Mouse (Mus musculus): ENCODE data around the gene Inafm2. TPM values are rescaled to one million over a fixed set of nuclear protein-coding genes. Genes with fewer than 3 reads are reported as not detected.
A peak's percentile ranks its signal among the peaks of the same experiment; 100 is the strongest.

Inafm2 gene
- total RNA-seq, 2 experiments from 2014 or later, result 48.7 to 49.6 TPM

DNA sequence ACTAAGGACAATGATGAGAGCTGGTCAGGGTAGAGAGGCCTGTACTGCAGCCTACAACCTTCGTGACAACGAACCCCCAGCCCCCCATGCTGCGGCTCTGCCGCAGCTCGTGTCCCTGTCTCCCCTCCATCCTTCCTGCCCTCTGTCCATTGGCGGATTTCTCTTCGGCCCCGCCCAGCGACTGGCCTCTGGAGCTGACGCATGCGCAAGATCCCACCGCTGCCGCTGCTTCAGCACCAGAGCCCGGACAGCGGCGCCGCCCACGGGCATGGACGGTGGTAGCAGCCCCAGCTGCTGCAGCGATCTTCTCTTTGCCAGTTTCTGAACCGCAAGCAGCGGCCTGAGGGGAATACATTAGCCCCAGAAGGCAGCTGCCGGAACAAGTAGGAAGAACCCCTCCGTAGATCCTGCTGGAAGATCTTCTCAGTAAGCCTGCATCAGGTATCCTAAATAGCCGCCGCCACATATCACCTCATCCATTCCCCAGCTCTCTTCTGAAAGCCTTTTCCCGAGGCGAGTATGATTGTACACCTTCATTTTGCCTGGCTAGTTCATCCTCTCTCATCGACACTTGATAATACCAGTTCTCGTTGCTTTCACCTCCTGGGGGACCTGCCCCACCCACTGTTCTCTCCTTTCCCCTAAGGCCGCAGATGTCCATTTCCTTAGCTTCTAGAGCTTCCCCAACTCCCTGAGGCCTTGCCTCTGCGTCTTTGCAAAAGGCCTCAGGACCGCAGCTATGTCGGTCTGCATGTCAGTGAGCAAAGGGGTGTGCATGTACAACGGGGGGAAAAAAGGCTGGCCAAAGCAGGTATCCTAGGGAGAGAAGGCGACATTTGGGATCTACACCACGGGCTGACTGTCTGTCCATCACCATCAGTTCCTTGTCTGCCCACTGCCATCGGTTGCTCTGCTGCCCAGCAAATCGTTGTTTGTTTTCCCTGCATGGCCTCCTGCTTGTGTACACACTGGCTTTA lies 34.2 kb downstream of the Inafm2 start, which contains the start of gene Disp2:
Gene Disp2 (plus strand): TSS at position 216 of the 977 bp plus-strand sequence.
- DNase-seq (ENCODE audit: low spot score in 2 of 2), result peak; percentile 97 to 98

DNA sequence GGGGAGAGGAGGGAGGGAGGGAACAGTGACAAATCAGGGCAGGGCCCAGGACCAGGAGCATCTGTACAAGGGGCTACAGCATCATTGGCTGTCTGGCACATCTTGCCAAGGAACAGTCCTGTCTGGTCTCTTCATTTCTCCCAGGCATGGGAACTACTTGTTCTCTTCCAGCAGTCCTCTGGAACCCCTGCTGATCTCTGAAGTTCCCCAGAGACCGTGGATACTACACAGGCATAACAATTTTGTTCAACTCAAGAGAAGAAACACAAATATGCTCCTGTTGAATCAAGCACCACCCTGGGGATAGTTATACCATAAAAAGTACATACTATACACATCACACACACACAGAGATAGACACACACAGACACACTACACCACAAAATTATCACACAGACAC lies 35.6 kb downstream of the Inafm2 start:
- DNase-seq (ENCODE audit: low spot score in 2 of 2), result no peak

DNA sequence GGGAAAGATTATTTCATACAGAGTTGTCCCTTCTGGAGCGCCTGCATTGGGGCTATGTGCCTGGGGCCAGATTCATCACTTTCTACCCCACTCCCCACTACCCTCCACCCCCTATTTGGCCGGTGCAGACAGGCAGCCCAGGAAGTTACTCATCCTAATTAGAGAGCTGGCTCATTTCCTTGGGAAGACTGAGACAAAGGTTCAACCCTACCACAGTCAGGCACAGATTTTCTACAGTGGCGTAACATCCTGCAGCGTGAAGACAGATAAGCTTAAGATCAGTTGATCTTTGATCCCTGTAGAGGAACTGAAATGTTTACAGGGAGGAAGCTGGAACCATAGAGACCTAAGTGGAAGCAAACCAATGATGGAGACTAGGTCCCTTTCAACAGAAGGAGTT lies 36.7 kb downstream of the Inafm2 start:
- DNase-seq (ENCODE audit: low spot score in 2 of 2), result no peak

DNA sequence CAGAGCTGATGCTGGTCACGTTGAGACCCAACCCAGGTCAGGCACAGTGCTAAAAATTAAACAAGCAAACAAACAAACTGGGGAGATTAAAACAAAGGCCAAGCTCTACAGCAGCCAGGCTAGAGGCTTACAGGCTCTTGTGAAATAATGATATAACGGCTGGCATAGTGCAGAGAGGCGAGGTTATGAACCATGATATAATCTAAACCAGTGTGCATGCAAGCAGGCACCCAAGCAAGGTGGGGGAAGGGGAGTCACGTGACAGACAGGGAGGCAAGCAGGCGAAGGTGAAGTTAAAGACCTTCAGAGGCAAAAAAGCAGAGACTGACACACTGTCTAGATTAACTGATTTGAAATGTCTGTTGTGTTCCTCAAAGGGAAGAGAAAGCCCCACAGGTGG lies 37.5 kb downstream of the Inafm2 start:
- DNase-seq (ENCODE audit: low spot score in 2 of 2), result no peak

DNA sequence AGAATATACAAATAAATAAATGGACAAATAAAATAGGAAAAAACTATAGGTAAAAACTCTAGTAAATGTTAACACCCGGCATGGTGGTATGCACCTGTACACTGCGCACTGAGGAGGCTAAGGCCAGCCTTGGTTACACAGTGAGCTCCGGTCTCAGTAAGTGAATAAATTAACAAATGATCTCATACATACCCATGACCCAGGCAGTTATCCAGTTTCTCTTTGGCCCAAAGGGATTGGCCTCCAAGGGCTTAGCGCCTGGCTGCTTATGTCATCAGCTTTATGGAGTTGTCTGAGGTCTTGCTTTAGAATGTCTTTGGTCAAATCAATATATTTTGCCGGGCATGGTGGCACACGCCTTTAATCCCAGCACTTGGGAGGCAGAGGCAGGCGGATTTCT lies 38.1 kb downstream of the Inafm2 start:
- no peak for DNase-seq (ENCODE audit: low spot score in 2 of 2)

DNA sequence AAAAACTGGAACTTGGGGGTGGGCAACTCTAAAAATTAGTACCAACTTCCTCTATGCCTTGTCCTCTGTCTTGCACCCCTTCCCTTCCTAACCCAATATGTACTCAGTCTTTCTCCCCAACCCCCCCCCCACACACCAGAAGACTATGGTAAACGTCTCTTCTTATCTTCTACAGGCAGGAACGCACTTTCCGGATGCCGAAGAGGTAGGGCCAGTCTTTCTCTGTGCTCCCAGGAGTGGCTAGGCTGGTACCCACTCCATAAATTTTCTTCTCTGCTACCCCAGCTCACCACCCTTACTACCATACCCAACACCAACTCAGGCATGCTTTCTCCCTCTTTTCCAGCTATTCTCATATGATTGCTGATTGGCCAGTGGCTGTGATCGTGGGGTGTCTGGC lies 41.0 kb downstream of the Inafm2 start:
- DNase-seq (ENCODE audit: low spot score in 2 of 2), result no peak

DNA sequence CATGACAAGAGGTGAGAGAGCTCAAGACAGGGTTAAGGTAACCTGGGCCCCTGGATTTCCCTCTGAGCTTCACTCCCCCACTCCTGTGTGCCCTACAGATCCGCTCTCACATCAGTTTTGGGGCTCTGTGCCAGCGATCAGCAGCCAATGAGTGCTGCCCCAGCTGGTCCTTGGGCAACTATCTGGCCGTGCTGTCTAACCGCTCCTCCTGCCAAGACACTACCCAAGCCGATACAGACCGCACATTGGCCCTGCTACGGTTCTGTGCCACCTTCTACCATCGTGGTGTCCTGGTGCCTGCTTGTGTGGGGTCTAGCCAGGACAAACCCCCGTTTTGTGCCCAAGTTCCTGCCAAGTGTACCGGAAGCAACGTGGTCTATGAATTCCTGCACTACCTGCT lies 43.9 kb downstream of the Inafm2 start:
- DNase-seq (ENCODE audit: low spot score in 2 of 2), result no peak

DNA sequence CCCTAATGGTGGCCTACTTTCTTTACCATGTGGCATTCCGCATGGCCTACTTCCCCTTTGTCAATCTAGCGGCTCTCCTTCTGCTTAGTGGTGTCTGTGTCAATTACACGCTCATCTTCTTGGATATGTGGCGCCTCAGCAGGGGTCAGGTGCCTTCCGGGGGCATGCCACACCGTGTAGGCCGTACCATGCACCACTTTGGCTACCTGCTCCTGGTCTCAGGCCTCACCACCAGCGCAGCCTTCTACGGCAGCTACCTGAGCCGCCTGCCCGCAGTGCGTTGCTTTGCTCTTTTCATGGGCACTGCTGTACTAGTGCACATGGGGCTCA lies 44.6 kb downstream of the Inafm2 start:
- no peak for DNase-seq (ENCODE audit: low spot score in 2 of 2)

DNA sequence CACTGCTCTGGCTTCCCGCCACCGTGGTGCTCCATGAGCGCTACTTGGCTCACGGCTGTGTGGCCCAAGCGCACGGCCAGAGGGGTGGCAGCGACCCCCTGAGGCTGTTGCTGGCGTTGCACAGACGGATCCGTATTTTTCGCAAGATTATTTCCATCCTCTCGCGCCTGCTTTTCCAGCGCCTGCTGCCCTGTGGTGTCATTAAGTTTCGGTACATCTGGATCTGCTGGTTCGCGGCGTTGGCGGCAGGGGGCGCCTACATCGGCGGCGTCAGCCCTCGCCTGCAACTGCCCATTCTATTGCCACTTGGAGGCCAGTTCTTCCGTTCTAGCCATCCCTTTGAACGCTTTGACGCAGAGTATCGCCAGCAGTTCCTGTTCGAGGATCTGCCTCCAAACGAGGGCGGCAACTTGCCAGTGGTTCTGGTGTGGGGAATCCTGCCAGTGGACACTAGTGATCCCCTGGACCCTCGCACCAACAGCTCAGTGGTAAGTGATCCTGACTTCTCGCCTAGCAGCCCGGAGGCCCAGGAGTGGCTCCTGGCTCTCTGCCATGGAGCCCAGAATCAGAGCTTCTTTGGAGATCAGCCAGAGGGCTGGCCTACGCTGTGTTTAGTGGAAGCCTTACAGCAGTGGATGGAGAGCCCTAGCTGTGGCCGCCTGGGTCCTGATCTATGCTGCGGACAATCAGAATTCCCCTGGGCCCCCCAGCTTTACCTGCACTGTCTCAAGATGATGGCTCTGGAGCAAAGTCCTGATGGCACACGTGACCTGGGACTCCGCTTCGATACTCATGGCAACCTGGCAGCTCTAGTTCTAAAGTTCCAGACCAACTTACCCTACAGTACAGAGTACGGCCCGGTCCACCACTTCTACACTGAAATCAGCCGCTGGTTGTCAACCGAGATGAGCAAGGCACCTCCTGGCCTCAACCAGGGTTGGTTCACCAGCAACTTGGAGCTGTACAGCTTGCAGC lies 45.3 kb downstream of the Inafm2 start:
- DNase-seq (ENCODE audit: low spot score in 2 of 2), result peak; percentile 39 to 55

DNA sequence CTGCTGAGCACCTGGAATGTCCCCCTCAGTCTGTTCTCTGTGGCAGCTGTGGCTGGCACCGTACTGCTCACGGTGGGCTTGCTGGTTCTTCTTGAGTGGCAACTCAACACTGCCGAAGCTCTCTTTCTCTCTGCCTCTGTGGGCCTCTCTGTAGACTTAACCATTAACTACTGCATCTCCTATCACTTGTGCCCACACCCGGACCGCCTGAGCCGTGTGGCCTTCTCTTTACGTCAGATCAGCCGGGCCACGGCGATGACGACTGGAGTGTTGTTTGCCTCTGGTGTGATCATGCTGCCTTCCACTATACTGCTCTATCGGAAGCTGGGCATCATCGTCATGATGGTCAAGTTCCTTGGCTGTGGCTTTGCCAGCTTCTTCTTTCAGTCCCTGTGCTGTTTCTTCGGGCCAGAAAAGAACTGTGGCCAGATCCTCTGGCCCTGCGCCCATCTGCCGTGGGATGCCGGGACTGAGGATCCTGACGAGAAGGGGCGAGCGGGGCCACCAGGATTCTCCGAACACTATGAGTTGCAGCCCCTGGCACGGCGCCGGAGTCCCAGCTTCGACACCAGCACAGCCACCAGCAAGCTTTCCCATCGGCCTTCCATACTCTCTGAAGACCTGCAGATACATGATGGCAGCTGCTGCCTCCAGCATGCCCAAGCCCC lies 46.2 kb downstream of the Inafm2 start:
- DNase-seq (ENCODE audit: low spot score in 2 of 2), result no peak

DNA sequence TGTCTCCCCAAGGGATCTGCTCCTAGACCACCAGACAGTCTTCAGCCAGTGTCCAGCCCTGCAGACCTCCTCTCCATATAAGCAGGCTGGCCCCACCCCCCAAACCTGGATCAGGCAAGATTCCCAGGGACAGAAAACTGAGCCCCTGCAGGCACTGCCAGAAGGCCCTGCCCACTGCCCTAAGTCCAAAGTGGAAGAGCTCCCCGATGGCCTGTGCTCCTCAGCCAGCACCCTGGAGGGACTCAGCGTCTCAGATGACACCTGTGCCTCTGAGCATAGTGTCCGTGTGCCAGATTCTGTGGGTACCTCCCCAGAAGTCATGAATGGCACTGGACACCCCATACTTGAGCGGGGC lies 46.7 kb downstream of the Inafm2 start:
- DNase-seq (ENCODE audit: low spot score in 2 of 2), result no peak

DNA sequence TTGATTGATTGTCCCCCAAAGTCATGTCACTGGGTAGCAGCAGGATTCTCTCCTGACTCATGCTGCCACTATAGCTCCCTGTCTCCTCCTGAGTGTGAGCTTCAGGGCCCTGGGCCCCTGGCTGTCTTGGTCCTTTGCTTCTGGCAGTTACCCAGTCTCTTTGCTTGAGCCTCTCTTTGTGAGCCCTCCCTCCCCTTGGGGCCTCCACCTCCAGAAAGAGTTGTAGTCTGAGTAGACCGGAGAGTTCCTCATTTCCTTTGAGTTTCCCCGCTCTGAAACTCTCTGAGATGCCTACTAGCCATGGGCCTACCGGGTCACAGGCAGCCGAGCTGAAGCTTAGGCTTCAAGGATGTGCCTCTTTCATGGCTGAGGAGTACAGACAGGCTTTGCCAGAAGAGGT lies 48.1 kb downstream of the Inafm2 start:
- DNase-seq (ENCODE audit: low spot score in 2 of 2), result no peak

Other genes starting within 250 kb of the Inafm2 start
- gene Bmf, start 196.1 kb upstream of the Inafm2 start, total RNA-seq (2021), result 1 to 10 TPM; 1.8 TPM
- gene Bub1b, start 147.5 kb upstream of the Inafm2 start, total RNA-seq (2021), result 1 to 10 TPM; 1.0 to 1.1 TPM
- gene Pak6, start 82.5 kb upstream of the Inafm2 start, total RNA-seq (2021), result 10 to 100 TPM; 79.7 to 86.4 TPM
- gene Ankrd63, start 41.8 kb upstream of the Inafm2 start, total RNA-seq (2021), result 10 to 100 TPM; 27.5 to 33.7 TPM
- 1 to 10 TPM; 3.0 to 3.1 TPM for gene Plcb2, start 17.3 kb upstream of the Inafm2 start, total RNA-seq (2021)
- 1 to 10 TPM; 4.4 to 4.8 TPM for gene Ccdc9b, start 16.9 kb downstream of the Inafm2 start, total RNA-seq (2021)
- gene Phgr1, start 27.0 kb downstream of the Inafm2 start, total RNA-seq (2021), result not detected
- gene Disp2, start 34.0 kb downstream of the Inafm2 start, total RNA-seq (2021), result 100 to 1,000 TPM; 184 to 206 TPM
- gene Knstrn, start 68.2 kb downstream of the Inafm2 start, total RNA-seq (2021), result 1 to 10 TPM; 1.5 to 1.7 TPM
- 10 to 100 TPM; 63.1 to 68.5 TPM for gene Ivd, start 116.2 kb downstream of the Inafm2 start, total RNA-seq (2021)
- gene Bahd1, start 154.6 kb downstream of the Inafm2 start, total RNA-seq (2021), result 10 to 100 TPM; 53.2 to 61.6 TPM
- gene Chst14, start 180.7 kb downstream of the Inafm2 start, total RNA-seq (2021), result 1 to 10 TPM; 1.8 to 2.9 TPM

Measured in left cerebral cortex, adult 18-20 months (tissue).